Mouse (Mus musculus) lung, embryonic 16.5 days (tissue): ENCODE data around the gene Timmdc1. TPM values are rescaled to one million over a fixed set of nuclear protein-coding genes. Genes with fewer than 3 reads are reported as not detected.
A peak's percentile ranks its signal among the peaks of the same experiment; 100 is the strongest.

ENCODE experiments used
- ATAC-seq: fragments of 200-750 bp; cut with Nextera tagmentation; 2 replicates; pipeline ENCODE4 v1.8.0; 2017; ENCODE audit warnings: low read depth, mild to moderate bottlenecking, moderate library complexity
- H3K27ac ChIP-seq: fragments of 300-500 bp; sonication (generic); 2 replicates; pipeline ENCODE4 v1.5.1; 2014; ENCODE audit warnings: mild to moderate bottlenecking, control low read depth, low read length
- H3K27me3 ChIP-seq: fragments of 300-500 bp; sonication (generic); 2 replicates; pipeline ENCODE4 v1.6.1; 2014; ENCODE audit warnings: low read depth, low read length, mixed read lengths; ENCODE audit not compliant: control insufficient read depth, insufficient read depth
- H3K36me3 ChIP-seq: fragments of 300-500 bp; sonication (generic); 2 replicates; pipeline ENCODE4 v1.6.1; 2014; ENCODE audit warnings: low read length; ENCODE audit not compliant: control insufficient read depth, insufficient read depth
- H3K4me1 ChIP-seq: fragments of 300-500 bp; sonication (generic); replicated peaks from 2 replicates; pipeline ENCODE4 v1.6.1; 2014; ENCODE audit warnings: low read length, mixed read lengths; ENCODE audit not compliant: control insufficient read depth, insufficient read depth
- H3K4me2 ChIP-seq: fragments of 300-500 bp; sonication (generic); 2 replicates; pipeline ENCODE4 v1.6.1; 2014; ENCODE audit warnings: low read depth, low read length, control low read depth
- H3K4me3 ChIP-seq: fragments of 300-500 bp; sonication (generic); 2 replicates; pipeline ENCODE4 v1.5.1; 2014; ENCODE audit warnings: mild to moderate bottlenecking, low read length, control low read depth
- H3K9ac ChIP-seq: fragments of 300-500 bp; sonication (generic); 2 replicates; pipeline ENCODE4 v1.6.1; 2014; ENCODE audit warnings: low read length, control low read depth
- H3K9me3 ChIP-seq: fragments of 300-500 bp; sonication (generic); 2 replicates; pipeline ENCODE4 v1.6.1; 2016; ENCODE audit warnings: low read length; ENCODE audit not compliant: control insufficient read depth
- WGBS: fragments of 180-500 bp; shearing (Covaris S2); extraction: QIAGEN DNeasy Blood & Tissue Kit; methylation state at CpG from one replicate; pipeline ENCODE4 v1.1.7; 2014; 5-methylcytosine and 5-hydroxymethylcytosine counted together
- polyA plus RNA-seq: library from polyadenylated mRNA; unstranded; fragments of >200 nt; fragmentation: Nextera tagmentation; extraction: Ambion mirVana; gene quantifications from 2 replicates; pipeline ENCODE4 v1.2.1, GENCODE M21; 2015

The Timmdc1 gene
- polyA plus RNA-seq, 1 experiment from 2014 or later: 27.7 TPM

GRCm38 (mm10) chr16:38451421-38452205 lies 70.8 kb downstream of the Timmdc1 start:
- H3K9me3 ChIP-seq: no peaks in the 10 kb centered on the region
- H3K36me3 ChIP-seq: peaks cover 16% of the 10 kb centered on the region
- H3K27ac ChIP-seq: peak overlapping the region; percentile 94
- no peaks in the 10 kb centered on the region for H3K27me3 ChIP-seq
- peak overlapping the region; percentile 86 for H3K4me3 ChIP-seq
- ATAC-seq: no peak
- 40% methylated on average over 12 of the region's 12 CpGs for WGBS
- H3K4me2 ChIP-seq: peak overlapping the region; percentile 90
- H3K4me1 ChIP-seq: peaks cover 9% of the 10 kb centered on the region
- H3K9ac ChIP-seq: peak overlapping the region; percentile 99

GRCm38 (mm10) chr16:38450707-38451106 lies 71.8 kb downstream of the Timmdc1 start:
- H3K4me3 ChIP-seq: no peak overlapping the region
- no peak overlapping the region for H3K9ac ChIP-seq
- H3K9me3 ChIP-seq: no peaks in the 10 kb centered on the region
- H3K4me2 ChIP-seq: no peak overlapping the region
- no peak for ATAC-seq
- 90% methylated on average over 7 of the region's 7 CpGs for WGBS
- no peak overlapping the region for H3K27ac ChIP-seq
- H3K4me1 ChIP-seq: peaks cover 9% of the 10 kb centered on the region
- H3K36me3 ChIP-seq: peaks cover 23% of the 10 kb centered on the region
- no peaks in the 10 kb centered on the region for H3K27me3 ChIP-seq

GRCm38 (mm10) chr16:38448458-38448857 lies 74.0 kb downstream of the Timmdc1 start:
- no peak overlapping the region for H3K27ac ChIP-seq
- no peak overlapping the region for H3K4me2 ChIP-seq
- H3K9ac ChIP-seq: no peak overlapping the region
- no peak overlapping the region for H3K4me3 ChIP-seq
- H3K27me3 ChIP-seq: no peaks in the 10 kb centered on the region
- H3K9me3 ChIP-seq: no peaks in the 10 kb centered on the region
- peaks cover 9% of the 10 kb centered on the region for H3K4me1 ChIP-seq
- no peak for ATAC-seq
- WGBS: 91% methylated on average over 12 of the region's 12 CpGs
- H3K36me3 ChIP-seq: peaks cover 41% of the 10 kb centered on the region

Other genes starting within 250 kb of the Timmdc1 start
- gene Nr1i2, start 227.8 kb downstream of the Timmdc1 start, polyA plus RNA-seq: 0.19 TPM in 1 of 2 replicates, not detected in the other
- gene Maats1, start 180.5 kb downstream of the Timmdc1 start, polyA plus RNA-seq: 1.9 and 2.6 TPM in 2 replicates
- 142 and 143 TPM in 2 replicates for gene Cox17, start 175.7 kb downstream of the Timmdc1 start, polyA plus RNA-seq
- 0.55 TPM in 1 of 2 replicates, not detected in the other for gene Gm21987, start 175.6 kb downstream of the Timmdc1 start, polyA plus RNA-seq
- gene Popdc2, start 160.5 kb downstream of the Timmdc1 start, polyA plus RNA-seq: 8.9 and 9.1 TPM in 2 replicates
- 0.31 and 1.3 TPM in 2 replicates for gene Pla1a, start 89.5 kb downstream of the Timmdc1 start, polyA plus RNA-seq
- 77.2 and 78.2 TPM in 2 replicates for gene Adprh, start 70.0 kb downstream of the Timmdc1 start, polyA plus RNA-seq
- 0.21 and 0.25 TPM in 2 replicates for gene Cd80, start 67.1 kb downstream of the Timmdc1 start, polyA plus RNA-seq
- 44.5 and 50.4 TPM in 2 replicates for gene Poglut1, start 27.6 kb upstream of the Timmdc1 start, polyA plus RNA-seq
- 123 and 130 TPM in 2 replicates for gene Tmem39a, start 36.0 kb upstream of the Timmdc1 start, polyA plus RNA-seq
- 21.5 and 23.9 TPM in 2 replicates for gene Arhgap31, start 190.6 kb upstream of the Timmdc1 start, polyA plus RNA-seq
- 34.7 and 38.1 TPM in 2 replicates for gene B4galt4, start 219.6 kb upstream of the Timmdc1 start, polyA plus RNA-seq